Mouse (Mus musculus) CD4-positive, CD25-positive, alpha-beta regulatory T cell, adult 2 months (primary cell): ENCODE data around the gene Sp2.
A peak's percentile ranks its signal among the peaks of the same experiment; 100 is the strongest.

ENCODE experiments used
- DNase-seq: peaks from one replicate; pipeline ENCODE4 v3.0.0-alpha.2; 2012; ENCODE audit warnings: low read depth, low spot score

Sp2 gene

DNA sequence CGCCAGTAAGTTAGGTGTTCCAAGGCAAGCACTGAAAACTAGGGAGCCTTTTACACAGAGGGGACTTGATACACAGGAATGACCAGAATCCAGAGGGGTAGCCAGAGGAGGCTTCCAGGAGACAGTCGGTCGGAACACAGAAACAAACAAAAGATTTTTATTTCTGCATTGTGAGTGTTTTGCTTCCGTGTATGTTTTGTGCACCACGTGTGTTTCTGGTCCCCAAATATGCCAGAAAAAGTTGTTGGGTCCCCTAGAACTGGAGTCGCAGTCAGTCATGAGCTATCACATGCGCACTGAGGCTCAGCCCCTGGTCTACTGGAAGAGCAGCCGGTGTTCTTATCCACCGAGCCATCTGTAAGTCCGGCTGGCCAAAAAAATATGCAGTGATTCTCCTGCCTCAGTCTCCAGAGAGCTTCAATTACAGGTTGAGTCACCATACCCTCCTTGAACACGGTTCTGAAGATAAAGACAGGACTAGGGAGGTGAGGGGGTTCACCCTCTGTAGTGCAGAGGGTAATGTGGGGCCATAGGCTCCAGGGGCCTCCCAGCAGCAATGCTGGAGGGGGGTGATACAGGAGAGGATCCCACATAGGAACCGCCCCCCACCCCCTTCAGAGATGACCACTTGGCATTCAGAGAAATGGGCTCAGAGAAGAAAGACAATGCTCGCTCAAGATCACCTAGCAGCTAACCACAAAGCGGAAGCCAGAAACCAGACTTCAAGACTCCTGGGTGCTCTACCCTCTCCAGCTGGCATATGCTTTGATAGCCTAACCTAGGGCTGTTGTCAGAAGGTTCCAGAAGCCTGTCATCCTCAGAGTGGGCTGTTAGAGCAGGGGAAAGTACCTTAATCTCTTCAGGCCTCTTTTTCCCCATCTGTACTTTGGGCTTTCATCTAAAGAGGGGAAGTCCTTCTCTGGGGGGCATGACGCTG lies 13.3 kb upstream of the Sp2 start:
- DNase-seq = peak; percentile 92

DNA sequence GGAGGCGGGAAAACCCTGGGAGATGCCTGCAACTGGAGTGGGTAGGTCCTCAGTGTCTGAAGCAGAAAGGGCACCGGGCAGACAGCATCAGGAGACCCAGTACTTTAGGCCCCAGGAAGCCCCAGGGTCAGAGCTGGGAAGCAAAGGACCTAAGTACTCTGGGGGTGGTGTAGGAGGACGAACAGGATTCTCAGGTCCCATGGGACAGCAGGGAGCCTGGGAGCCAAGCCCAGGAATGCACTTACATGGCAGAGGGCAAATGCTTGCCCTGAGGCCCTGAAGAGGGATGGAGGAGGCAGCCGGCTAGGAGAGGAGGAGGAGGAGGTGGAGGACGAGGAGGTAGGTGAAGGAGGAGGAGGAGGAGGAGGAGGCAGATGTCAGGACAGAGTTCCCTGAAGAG lies 12.3 kb upstream of the Sp2 start:
- DNase-seq = no peak

DNA sequence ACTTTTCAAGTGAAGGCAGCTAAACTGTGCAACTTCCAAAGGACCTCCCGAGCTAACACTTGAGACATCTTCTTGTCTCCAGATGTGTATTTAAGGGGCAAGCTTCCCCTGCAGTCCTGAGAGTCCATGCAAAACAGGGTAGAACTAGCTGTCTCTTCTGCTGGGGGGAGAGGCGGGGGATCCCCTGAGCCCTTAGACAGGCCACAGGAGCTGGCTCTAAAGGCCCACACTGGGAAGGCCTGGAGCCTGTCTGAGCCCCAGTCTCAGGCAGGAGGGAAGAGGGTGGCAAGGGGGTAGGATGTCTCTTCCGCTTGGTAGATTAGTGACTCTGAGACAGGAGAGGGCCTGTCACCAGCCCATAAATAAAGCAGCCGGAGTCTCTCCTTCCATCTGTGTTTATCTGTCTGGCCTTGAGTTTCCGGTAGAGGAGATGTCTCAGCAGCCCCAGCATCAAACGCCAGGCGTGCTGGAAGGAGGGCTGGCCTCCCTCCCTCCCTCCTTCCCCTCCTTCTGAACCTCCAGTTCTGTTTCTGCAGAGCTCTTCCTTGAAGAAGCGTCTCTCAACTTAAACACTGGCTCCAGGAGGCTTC lies 10.1 kb upstream of the Sp2 start:
- peak; percentile 72 for DNase-seq

DNA sequence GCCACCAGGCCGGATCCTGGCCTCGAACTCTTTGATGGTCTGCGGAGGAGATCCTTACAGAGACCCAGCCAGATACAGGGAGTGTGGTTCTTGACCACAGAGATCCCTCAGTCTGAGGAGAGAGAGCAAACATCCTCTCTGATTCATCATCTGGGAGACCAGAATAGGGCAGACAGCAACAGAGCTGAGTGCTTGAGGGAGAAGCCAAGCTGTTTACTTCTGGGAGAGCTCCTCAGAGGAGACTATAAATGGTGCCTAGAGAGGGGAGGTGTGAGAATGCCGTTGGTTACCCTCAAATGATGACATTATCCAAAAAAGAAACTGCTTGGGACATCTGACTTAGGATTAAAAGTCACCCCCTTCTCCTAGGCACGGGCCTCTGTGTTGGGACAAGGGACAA lies 8.7 kb upstream of the Sp2 start:
- no peak for DNase-seq

DNA sequence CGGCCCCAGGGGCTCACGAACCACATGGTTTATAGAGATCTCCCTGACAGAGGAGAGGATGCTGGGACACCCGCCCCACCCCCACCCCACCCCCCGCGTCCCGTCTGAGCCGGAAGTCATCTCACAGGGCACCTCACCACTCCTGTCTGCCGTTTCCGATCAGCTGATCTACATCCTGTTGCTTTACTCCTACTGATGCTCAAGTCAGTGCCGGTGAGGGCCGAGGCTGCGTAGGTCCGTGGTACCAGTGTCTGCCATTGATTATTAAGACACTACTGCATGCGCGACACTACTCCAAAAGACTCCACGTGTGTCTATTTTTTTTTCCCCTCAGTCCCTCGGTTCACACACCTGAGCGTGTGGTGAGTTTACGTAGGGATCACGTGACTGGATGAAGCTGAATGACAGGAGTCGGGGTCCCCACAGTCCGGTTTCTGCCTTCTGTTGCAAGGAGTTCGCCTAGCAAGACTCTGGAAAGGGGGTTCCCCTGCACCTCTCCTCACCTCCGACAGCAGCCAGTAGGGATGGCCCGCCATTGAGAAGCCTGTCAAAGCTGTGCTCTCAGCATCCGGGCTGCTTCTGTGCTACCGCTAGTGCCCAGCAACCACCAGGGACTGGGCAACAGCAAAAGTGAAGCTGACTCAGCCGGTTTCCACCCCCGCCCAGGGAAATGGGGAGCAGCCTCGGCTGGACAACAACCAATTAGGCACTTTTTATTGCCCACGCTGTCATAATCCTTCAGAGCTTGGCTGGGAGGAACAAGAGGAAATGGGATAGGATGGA lies 5.3 kb upstream of the Sp2 start:
- peak; percentile 93 for DNase-seq

DNA sequence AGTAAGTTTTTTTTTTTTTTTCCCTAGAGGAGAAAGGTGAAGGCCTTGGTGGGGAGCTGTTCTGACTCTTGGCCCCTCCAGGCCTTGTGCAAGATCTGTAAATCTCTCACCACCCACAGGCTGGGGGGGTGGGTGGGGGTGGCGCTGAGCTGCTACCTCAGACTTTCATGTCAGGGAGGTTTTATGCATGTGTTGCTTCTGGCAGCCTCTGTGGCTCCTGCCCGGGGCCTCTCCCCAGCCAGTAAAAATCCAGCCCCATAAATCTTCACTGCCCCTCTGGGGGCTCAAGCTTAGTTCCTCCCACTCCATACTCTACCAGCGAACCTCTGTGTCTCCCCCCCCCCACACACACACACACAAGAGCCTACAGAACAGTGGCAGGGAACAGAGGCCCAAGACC lies 3.7 kb upstream of the Sp2 start:
- DNase-seq = peak; percentile 52

DNA sequence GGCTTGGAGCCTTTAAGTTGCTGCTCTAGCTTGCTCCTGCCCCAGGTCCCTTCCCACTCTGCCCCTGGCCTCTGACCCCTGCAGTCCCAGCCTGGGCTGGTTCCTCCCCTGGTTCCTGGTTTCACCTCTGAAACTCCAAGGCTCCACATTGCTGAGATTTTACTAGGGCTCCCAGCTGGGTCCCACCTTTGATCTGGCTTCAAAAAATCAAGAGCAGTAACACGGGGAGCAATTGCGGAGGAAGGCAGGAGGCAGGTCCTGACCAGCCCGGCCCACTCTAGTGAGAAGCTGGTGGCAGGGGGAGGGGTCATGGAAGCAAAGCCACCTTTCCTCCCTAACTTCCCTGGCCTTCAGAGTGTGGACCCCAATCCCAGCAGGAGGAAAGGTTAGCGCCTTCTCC lies 2.1 kb upstream of the Sp2 start:
- DNase-seq = no peak

DNA sequence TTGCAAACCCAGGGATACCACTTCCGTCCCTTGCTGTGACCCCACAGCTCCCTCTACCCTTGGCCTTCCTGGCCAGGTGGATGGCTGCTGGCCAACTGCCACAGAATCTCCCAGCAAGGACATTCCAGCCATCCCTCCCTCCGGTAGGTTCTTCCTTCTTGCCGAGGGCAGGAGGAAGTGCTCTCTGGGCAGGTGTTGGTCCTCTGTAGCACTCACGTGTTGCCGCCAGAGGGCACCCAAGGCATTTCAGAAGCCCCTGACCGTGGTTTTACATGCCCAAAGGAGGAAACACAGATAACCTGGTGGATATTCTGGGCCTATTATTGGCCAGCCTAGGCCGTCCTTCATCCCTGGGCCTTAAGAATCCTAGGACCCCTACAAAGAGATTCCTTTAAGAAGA lies 404 bp downstream of the Sp2 start:
- peak; percentile 93 for DNase-seq

DNA sequence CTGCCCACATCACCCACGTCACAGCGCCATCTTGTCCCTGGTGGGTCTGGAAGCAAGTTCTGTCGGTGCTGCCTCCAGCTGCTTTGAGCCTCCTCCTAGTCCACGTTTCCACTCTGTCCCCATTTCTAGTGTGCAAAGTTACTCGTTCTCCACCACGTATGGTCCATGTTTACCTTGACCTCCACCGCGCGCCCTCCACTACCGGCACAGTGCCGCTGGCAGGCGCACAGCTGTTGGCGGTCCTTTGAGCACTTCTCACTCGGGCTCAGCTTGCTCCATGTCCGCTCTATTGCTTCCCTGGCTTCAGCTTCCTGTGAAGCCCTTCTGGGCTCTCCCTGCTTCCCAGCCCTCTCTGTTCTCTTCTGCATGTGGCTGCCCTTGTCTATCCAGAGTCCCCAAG lies 1.3 kb downstream of the Sp2 start:
- no peak for DNase-seq

DNA sequence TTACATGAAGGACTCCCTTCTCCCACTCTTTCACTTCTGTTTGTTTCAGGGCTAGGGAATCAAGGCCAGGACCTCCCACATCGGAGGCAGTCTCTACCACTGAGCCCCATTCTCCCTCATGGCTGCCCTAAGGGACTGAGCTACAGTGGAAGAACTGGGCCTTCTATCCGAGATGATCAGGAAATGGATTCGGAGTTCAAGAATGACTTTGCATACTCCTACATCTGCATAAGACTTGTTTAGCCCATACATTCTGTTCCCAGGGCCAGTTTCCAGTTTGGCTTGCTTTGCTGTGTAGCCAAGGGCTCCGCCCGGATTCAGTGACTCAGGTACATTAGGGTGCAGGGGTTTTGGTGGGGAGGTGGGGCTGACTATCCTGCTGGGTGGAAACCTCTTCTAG lies 2.7 kb downstream of the Sp2 start:
- no peak for DNase-seq

DNA sequence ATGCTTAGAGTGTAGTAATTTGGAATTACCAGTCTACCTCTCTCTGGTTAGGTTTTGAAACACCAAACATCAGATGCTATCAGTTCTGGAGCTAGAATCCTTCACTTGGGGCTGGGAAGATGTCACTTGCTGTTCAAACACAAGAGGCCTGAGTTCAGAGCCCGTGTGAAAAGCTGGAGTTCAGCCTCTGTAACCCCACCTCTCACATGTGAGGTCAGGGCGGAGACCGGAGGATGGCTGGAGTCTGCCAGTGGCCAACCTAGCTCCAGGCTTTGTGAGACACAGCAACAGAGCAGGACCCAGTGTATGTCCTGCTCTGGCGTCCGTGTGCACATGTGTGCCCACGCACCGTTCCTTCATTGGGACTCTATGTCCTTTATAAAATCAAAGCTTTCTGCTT lies 3.4 kb downstream of the Sp2 start:
- peak; percentile 21 for DNase-seq

DNA sequence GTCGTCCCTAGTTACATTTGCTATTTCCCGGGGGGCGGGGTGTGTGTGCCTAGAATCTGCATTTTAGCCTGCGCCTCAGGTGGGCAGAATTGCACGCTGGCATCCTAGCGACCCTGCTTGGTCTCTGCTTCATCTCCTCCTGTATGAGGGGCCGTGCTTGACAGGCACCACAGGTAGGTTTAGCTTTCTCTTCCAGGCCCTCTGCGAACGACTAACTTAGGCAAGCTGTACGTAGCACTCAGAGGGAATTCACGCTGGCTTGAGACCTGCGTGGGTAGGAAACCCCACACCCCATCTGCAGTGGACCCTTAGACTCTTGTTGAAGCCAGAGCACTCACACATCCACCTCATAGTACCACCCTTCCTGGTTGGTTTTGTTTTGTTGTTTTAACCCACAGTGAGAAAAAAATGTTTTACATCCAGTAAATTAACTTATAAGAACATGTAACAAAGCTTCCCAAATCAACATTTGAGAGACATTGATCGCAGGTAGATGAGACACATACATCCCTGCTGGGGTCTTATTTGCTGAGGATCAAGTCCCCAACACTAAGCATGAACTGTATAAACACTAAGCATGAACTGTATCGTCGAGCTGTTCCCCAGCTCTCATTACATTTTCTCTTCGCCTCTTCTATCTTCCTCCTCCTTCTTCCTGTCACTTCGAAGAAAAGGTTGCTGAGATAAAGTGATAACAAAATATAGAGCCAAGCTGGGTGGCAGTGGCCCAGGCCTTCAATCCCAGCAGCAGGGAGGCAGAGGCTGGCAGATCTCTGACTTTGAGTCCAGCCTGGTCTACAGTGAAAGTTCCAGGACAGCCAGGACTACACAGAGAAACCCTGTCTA lies 4.1 kb downstream of the Sp2 start:
- peak; percentile 47 for DNase-seq

DNA sequence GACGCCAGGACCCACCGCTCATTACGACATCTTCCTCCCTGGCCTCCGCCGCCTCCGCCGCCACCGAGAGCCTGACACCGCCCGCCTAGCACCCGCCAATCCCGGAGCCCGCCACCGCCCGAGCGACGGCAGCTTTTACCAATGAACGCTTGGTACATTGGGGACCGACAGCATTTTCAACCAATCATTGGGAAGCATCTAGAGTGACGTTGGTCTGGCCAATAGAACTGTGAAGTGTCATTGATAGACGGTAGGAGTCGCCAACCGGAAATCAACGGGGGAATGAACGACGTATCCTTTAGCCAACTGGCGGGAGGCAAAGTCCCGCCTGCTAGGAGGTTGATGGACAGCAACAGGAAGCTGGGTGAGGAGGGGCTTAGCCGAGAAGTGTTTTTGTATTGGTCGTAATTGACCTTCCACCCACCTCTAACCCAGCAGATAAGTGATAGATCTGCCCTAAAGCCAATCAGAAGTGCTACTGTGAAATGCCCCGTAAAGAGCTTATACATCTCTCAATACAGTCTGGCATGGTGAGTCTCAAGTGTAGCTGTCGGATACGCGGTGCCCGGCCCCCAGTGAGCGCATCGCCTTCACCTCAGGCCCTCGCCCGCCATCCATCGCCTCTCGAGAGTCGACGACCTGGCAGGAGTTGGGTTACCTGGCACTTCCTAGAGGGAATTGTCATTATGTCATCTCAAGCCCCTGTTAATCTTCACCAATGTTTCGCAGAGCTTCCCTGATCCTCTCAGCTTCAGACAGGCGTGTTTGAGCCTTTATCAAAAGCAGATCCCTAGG lies 5.0 kb downstream of the Sp2 start:
- peak; percentile 98 for DNase-seq

DNA sequence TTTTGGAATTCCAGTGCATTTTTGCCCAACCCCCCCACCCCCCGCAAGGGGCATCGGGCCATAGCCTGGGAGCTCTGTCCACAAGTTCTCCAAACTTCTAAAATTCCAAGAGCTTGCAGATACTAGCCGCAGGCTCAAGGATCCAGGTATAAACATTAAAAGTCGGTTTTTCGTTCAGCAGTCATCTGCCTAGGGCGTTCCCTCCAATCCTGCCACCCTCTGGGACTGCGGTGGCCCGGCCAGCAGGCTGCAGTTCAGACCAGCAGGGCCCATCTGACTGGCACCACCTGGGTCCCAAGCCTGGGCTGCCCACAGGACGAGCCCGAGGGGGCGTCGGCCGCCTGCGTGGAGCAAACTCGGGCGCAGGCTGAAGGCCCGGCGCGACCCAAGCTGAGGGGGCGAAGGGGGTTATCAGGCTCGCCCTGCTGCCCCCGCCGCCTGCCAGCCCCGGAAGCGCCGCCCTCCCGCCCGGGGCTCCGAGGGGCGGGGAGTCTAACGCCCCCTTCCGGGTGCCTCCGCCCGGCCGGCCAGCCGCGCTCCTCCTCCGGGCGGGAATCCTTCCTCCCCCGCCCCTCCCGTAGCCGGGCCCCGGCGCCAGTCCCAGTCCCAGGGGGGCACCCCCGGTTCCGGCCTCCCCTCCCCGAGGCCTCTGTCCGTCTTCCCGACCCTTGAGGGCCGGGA lies 5.7 kb downstream of the Sp2 start:
- peak; percentile 91 for DNase-seq

DNA sequence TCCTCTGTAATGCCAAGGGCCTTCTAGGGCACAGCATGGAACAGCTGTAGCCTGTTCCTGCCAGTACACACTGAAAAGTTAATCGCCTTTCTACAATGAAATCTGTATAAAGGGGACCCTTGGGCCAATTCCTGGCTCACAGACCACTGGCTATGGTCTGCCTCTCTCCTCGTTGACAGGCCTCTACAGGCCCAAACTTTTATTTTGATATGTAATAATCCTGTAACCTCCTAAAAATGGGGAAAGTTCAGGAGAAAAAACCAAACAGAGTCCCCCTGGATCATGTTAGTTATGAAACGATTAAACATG lies 6.4 kb downstream of the Sp2 start:
- no peak for DNase-seq

DNA sequence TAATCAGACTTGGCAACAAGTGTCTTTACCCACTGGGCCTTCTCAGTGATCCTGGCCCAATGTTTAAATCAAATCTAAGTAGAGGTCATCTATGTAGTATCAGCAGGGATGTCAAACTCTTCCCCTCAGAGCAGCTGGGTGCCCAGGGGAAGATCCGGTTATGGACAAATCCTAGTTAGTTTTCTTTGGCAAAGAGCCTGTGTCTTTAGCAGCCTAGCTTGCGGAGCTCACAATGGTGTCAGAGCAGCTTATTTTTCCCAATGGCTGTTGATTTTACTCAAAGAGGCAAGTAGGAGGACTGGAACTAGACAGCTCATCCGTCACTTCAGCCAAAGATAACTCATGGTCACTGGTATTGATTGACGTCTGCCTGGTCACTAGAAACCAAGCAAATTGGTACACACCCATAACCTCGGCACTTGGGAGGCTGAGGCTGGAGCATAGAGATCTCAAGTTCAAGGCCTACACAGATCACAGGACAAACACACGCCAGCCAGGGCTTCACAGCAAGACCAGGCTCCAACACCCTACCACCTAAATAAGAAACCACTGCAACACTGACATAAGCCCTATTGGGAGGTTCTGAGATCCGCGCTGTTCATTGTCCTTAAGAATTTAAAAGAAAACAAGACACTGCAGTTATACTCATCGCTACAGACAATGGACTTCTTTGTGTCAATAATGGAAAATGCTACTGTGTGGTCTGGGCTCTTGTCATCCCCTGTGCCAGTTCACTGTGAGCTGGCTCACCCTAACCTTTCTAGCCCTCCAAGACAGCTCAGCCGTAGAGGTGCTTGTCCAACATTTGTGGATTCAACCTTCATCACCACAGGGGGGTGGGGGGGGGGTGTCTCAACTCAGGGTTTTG lies 7.0 kb downstream of the Sp2 start:
- DNase-seq = no peak

DNA sequence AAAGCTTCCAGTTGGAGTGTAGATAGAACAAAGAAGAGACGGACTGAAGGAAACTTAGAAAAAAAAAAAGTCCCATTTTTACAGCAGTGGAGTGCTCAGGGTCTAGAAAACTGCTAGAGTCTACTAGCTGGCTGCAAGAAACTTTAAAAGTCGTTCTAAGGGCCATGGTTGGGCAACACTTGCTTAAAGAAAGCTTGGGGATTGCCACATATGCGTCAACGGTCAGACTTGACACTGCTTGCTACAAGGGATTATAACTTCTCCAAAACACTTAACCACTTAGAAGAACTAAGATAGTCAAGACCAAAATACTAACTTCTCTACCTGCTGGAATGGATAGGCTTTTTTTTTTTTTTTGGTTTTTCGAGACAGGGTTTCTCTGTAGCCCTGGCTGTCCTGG lies 7.9 kb downstream of the Sp2 start:
- DNase-seq = no peak

DNA sequence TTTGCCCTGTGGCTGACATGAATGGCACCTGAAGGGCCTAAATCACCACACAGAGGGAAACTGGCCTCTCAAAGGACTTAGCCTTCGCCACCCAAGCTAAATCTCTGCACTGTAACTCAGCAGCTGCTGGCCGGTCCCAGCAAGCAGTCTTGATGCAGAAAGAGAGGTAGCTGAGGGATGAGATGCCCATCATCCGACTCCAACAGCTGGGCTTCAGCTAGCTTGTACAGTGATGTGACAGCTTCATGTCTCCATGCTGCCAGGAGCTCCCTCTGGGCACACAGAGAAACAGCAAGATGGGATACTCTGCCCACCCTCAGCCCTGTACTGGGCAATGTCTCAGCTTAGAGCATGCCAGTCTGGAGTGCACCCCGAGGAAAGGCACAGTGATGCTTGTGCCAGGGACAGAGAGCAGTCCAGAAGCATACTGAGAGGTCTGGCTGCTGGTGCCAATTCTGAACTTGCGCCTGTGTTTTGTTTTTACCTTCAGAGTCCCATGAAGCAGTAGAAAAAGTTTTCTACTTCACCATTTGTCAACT lies 9.3 kb downstream of the Sp2 start:
- no peak for DNase-seq

DNA sequence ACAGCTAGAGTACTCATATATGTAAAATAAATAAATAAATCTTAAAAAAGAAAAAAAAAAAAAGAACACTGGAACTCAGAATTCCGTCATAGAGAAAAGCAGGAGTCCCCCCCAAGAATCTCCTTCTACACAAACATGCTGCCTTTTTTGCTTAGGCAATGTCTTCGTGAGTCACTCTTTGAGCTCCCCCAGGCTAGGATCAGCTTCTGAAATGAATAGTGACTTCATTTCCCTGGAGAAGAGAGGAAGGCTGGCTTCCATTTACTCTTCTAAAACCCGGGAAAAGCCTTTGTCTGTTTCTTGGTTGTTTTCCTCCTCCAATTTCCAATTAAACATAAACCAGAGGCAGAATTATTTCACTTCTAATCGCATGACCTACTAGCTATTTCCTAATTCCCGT lies 9.9 kb downstream of the Sp2 start:
- no peak for DNase-seq
